Mouse (Mus musculus): ENCODE measurements at regions not wholly inside any gene's neighbourhood (a gene's known extent, or its start where the extent isn't known, plus 50 kb on each side); places are given as distances from the start of the nearest gene placed in this dataset.
A peak's percentile ranks its signal among the peaks of the same experiment; 100 is the strongest.

DNA sequence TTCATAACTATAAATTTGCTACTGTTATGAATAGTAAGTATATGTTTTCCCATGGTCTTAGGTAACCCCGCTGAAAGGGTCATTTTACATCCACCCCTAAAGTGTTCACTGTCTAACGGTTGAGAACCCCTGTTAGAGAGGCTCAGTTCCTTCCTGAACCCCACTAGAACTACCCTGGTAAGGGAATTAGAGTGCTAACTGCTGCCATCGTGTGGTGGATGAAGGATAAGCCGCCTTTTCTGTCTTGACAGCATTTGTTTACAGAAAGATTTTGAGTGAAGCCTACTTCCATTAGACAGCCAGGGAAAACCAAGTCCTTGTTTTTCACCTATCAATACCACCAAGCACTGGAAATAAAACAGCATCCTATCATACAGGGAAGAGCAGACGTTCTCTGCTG, 90.3 kb upstream of the Tbx22 start:
- DNase-seq (ENCODE audit: low spot score in 2 of 2), result peak in 1 of 2 experiments; percentile 22

Measured in spleen, postnatal 10 days (tissue).